Mouse (Mus musculus) kidney, postnatal 10 days (tissue): ENCODE results near the gene Slc38a10.

Experiments
- DNase-seq: peaks from one replicate; pipeline ENCODE4 v3.0.0; 2021; ENCODE audit warnings: mixed read lengths

Gene Slc38a10

GRCm38 (mm10) chr11:120136796-120137624, 14.1 kb downstream of the Slc38a10 start:
- no peak for DNase-seq

GRCm38 (mm10) chr11:120136195-120136594, 15.0 kb downstream of the Slc38a10 start:
- DNase-seq = no peak

- DNase-seq = no peak
Observed at GRCm38 (mm10) chr11:120134847-120135530, 16.2 kb downstream of the Slc38a10 start.

GRCm38 (mm10) chr11:120134148-120134547, 17.0 kb downstream of the Slc38a10 start:
- no peak for DNase-seq

- no peak for DNase-seq
Observed at GRCm38 (mm10) chr11:120129281-120129680, 21.9 kb downstream of the Slc38a10 start.

GRCm38 (mm10) chr11:120126845-120127244, 24.3 kb downstream of the Slc38a10 start:
- DNase-seq = no peak

- no peak for DNase-seq
Observed at GRCm38 (mm10) chr11:120122126-120122525, 29.0 kb downstream of the Slc38a10 start.

GRCm38 (mm10) chr11:120120642-120121420, 30.3 kb downstream of the Slc38a10 start:
- DNase-seq = peak; percentile 84

- no peak for DNase-seq
Observed at GRCm38 (mm10) chr11:120119936-120120541, 31.1 kb downstream of the Slc38a10 start.

- DNase-seq = no peak
Observed at GRCm38 (mm10) chr11:120119108-120119507, 32.0 kb downstream of the Slc38a10 start.

- DNase-seq = no peak
Observed at GRCm38 (mm10) chr11:120117626-120118025, 33.5 kb downstream of the Slc38a10 start.

GRCm38 (mm10) chr11:120114488-120115215, 36.5 kb downstream of the Slc38a10 start:
- DNase-seq = no peak

- peak; percentile 73 for DNase-seq
Observed at GRCm38 (mm10) chr11:120112136-120112535, 39.0 kb downstream of the Slc38a10 start.

GRCm38 (mm10) chr11:120111033-120111432, 40.1 kb downstream of the Slc38a10 start:
- DNase-seq = peak; percentile 75

- DNase-seq = no peak
Observed at GRCm38 (mm10) chr11:120110554-120110953, 40.6 kb downstream of the Slc38a10 start.

- DNase-seq = peak; percentile 34
Observed at GRCm38 (mm10) chr11:120109558-120110210, 41.5 kb downstream of the Slc38a10 start.

- DNase-seq = no peak
Observed at GRCm38 (mm10) chr11:120107796-120108195, 43.4 kb downstream of the Slc38a10 start.

GRCm38 (mm10) chr11:120107026-120107425, 44.1 kb downstream of the Slc38a10 start:
- DNase-seq = peak; percentile 33

- no peak for DNase-seq
Observed at GRCm38 (mm10) chr11:120103431-120103997, 47.6 kb downstream of the Slc38a10 start.

- peak; percentile 86 for DNase-seq
Observed at GRCm38 (mm10) chr11:120101036-120101435, 50.1 kb downstream of the Slc38a10 start.
